Mouse (Mus musculus): ENCODE data around the gene Vrk2.

The Vrk2 gene

DNA sequence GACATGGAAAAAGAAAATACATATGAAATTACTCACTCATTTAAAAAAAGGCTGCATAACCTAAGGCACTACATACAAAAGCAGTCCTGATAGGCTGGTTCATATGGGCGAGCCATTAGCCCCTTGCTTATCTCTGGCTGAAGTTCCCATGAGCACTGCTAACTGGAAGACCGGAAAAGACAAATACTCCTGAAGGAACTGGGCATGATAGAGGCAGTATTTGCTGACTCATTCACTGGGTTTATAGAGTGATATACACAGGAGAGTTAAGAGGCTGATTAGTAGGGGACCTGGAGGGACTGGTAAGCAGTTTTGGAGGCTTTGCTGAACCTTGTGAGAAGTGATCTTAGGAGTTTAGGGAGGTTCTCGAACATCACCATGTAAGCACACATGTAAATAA lies 42.2 kb downstream of the Vrk2 start:
- DNase-seq (ENCODE audit: low read depth, low spot score): no peak

DNA sequence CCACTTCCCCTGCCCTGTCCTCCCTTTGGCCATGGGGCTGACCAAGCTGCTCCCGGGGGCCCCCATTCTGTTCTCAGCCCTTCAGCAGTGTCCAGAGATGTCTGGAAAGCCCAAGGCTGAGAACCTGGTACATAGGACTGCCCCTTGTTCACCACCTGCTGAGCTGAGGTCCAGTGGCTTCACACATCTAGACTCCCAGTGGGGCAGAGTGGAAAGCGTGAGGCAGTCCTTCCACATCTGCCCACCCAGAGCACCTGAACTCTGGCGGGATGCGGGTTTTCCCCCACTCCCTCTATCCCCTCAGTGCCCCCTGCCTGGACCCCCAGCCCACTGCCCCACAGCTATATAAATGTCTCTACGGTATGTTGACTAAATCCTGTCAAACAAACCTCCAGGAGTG lies 56.0 kb downstream of the Vrk2 start:
- DNase-seq (ENCODE audit: low read depth, low spot score): no peak

DNA sequence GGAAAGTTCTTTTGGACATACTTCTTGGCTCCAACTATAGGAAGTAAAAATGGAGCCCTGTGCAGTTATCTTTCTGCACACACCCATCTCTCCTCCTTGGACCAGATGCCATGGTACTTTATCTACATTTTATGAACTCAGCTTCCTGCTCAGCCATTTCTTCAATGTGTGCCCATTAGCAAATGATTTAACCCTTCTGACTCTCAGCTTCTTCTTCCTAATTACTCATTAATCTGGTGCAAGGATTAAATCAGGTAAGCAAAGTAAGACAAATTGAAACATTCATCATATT lies 60.0 kb downstream of the Vrk2 start:
- DNase-seq (ENCODE audit: low read depth, low spot score): no peak

DNA sequence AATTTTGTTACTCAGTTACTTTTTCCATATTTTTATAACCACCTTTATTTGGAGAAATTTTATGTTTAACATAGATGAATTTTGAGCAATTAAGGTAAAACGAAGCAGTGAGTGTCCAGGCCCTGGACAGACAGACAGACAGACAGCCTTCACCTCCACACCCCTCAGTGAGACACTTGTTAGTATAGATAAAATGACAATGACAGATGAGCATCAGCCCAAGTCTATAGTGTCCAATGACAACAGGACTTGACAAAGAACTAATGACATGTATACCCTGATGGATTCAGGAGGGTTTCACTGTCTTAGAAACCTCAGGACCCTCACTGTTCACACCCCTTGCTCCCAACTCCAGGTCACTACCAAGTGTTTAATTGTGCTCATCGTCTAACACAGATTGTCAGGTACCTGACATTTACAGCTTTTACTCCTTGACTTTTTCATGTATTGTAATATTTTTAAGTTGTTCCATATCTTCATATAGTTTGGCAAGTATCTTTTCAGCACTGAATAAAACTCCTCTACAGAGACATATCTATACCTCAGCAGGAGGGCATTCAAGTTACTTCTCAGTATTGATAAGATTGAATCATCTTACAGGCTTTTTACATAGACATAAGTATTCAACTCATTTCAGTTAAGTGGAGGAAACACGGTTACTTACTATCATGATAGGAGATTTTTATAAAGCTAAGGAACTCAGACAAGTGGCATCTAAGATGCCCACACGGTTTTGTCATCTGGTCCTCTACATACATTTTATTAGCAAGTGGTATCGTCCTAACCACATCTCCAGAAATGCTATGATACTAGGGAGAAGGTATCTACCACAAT lies 60.6 kb downstream of the Vrk2 start:
- no peak for DNase-seq (ENCODE audit: low read depth, low spot score)

DNA sequence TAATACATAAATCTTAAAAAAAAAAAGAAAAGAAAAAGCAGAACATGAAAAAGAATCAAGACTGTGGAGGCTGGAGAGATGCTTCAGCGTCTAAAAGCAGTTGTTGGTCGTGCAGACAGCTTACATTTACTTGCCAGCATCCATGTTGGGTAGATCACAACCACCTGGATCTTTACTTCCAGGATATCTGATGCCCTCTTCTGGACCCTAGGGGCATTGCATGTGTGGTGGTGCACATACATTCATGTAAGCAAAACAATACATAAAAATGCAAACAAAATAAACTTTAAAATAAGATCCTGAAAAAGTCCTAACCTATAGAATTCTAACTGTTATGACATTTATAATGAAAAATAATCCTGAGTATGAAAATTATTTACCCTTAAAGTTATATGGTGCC lies 66.9 kb downstream of the Vrk2 start:
- DNase-seq (ENCODE audit: low read depth, low spot score): no peak

DNA sequence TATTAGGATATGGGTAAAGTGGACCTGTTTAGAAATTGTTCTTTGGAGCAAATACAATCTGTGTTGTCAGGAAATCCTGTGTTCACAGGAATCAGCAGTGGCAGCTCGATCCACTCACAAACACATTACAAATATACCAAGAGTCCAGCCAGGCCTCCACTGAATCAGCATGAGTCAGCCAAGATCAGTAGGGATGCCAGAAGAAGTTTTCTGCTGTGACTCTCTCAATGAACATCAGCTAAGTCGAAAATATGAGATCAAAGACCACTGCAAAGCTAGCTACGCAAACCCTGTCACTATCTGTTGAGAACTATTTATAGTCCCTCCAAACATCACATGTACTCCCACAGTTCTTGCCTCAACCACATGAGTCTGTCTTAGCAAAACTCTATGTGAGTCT lies 74.8 kb downstream of the Vrk2 start:
- DNase-seq (ENCODE audit: low read depth, low spot score): no peak

DNA sequence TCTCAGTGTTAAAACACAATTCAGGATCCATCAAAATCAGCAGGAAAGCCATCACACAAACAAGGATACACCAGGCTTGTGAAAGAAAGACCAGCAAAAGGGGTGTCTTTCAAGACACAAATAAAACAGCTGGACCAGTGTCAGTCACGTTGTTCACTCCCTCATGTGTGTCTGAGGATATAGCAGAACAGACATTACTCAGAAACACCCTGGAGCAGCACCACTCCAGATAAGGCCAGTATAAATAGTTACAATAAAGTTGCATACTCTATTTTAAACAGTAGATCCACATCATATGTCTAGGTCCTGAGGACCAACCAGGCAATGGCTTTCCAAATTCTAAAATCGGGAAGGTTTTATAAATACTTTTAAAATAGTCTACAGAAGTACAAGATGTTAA lies 77.7 kb downstream of the Vrk2 start:
- DNase-seq (ENCODE audit: low read depth, low spot score): no peak

DNA sequence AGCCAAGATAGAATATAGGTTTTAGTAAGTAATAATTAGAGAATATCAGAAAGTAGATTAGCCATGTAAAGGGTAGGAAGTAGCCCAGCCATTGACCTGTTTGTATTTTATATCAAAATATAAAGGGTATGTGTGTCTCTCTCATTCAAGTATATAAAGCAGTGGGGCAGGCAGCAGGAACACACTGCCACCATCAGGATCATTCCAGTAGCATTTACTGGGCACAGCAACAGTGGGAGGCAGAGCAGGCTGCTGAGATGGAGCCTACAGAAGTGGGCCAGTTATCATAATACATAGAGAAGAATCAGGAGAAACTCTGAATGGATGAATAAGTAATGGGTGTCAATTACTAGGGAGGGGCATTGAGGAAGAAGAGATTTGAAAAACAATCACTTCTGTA lies 80.1 kb downstream of the Vrk2 start:
- no peak for DNase-seq (ENCODE audit: low read depth, low spot score)

DNA sequence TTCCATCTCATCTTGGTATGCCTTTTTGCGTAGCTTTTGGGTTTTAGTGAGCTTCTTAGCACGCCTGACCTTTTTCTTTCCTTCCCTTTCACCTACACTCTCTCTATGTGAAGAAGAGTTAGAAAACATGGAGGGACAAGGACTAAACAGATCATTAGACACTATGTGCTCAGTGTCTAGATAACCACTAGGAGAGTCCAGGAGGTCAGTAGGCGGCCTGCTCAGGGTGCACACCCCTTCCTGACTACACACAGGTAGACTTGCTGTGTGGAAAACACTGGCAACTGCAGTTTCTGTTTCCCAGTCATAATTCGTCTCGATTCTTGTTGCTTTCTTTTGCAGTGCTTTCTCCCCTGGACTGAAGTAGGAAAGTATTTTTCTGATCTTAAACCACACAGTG lies 97.8 kb downstream of the Vrk2 start:
- DNase-seq (ENCODE audit: low read depth, low spot score): no peak

DNA sequence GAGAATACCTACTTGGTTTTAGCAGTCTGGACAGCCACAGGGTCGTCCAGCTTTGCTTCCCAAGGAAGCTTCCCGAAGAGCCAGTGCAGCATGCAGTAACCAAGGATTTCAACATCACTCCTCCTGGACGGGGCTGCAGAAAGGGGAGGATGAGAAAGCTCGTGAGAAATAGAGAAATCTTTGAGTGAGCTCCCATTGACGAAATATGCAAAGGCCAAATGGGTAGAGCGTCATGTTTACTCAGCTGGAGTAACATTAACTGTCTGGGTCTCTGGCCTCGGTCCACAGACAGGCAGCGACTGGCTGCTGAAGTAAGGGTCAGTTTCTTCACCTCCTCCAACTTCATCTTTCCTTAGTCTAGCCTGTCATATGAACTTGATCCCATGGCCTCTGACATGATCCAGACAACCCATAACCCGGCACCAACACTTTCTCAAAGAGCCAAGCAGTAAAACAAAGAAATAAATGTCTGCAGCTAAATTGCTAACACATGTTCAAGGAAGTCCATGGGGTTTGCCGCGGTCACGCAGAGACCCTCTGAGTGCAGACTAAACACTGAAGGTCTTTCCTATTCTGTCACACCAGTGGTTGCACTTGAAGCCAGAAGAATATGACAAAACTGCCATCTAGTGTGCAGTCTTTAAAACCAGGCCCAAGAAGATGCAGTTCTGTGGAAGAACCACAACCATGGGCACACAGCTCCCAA lies 103.9 kb downstream of the Vrk2 start:
- DNase-seq (ENCODE audit: low read depth, low spot score): peak; percentile 67

DNA sequence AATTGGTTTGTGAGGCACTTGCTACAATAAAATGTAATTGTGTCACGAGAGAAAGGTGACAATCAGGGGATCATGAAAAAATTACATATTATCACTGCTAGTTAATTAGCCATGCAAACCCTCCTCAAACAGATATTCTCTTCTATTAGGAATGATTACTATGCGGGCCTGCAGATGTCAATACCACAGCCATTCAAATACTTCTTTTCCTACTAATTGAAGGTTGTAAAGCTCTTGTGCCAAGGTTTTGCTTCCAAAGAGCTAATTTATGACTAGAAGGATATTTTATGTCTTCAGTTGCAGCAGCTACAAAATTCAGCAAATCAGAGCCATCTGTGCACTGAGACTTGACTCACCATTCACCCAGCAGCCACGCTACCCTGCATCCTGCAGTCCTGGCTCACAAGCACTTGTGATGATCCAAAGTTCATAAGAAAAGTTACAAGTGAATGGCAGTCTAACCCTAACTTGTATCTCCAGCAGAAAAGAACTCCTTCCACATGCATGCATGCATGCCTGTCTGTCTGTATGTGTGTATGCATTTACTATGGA lies 112.0 kb downstream of the Vrk2 start:
- no peak for DNase-seq (ENCODE audit: low read depth, low spot score)

DNA sequence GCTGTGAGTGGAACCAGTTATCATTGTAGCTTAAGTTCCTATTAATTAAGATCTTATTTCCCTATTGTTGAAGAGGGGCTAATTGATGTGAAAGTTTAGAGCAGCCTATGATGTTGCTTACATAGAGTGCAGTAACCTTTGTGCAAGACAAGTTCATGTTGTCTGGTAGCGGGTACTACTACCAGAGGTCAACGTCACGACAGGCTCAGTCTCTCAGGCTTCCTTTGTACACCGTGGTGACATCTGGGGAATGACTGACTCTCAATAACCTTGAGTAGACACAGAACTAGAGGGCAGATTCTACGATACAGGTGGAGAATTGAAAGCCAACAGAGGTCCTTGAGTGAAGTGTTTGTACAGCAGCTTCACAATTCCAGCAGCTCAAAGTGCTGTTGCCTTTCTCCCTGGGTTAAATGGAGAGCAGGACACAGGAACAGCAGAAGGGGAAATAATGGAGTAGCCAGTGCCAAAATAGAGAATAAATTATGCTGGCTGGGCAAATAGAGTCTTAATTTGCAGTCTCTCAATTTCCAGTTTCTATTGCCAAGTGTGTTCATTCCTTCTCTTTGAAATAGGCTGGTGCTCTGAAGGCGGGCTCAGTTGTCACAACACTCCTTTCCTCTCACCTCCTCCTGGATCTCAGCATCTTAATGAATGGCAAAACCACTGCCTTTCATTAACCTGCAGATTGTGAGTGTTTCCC lies 116.6 kb downstream of the Vrk2 start:
- DNase-seq (ENCODE audit: low read depth, low spot score): no peak

DNA sequence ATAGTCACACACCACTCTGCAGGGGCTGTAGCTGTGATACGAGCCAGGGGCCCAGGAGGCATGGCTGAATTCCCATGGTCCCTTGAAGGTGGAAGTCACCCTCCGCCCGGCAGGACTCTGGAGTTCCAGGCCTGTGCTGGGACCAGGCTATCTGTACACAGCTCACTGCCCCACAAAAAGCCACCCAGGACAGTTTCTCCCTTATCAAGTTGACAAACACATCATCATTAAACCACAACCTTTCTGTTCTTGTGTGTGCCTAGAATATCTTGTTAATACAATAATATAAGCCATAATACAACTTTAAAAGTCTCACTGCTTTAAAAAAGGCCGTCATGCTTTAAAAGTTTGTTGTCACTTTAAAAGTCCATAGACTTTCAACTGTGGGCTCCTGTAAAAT lies 139.7 kb downstream of the Vrk2 start:
- DNase-seq (ENCODE audit: low read depth, low spot score): no peak

DNA sequence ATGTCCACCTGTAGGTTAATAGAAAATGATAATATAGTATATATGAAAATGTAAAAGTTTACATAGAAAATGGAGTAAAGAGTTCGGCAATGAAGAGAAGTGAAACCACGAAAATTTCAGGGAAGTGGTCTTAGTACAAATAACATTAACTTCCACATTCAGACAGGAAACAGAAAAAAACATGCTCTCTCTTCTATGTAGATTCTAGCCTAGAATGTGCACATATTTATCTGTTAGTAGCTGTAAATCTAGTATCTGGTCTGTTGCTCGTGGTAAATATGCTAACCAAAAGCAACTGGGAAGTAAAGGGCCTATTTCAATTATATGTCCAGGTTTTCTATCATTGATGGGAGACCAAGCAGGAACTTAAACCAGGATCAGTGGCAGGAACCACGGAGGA lies 141.1 kb downstream of the Vrk2 start:
- DNase-seq (ENCODE audit: low read depth, low spot score): no peak

DNA sequence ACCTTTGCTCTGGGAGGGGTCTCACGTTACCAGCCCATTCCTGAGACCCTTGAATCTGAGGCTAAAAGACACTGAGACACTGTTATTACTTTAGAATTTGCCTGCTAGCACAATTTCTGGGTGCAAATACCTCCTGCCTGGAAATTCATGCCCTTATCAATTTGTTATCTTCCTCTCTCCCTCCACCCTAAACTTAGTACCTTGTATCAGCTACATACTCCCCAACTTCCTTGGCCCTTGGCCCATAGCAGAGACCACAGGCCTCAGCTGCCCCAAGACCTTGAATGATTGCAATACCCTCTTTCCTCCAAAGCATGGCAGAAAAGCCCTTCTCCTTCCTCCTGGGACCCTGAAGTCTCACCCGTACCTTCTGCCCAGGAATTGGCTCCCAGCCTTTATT lies 142.6 kb downstream of the Vrk2 start:
- DNase-seq (ENCODE audit: low read depth, low spot score): no peak

DNA sequence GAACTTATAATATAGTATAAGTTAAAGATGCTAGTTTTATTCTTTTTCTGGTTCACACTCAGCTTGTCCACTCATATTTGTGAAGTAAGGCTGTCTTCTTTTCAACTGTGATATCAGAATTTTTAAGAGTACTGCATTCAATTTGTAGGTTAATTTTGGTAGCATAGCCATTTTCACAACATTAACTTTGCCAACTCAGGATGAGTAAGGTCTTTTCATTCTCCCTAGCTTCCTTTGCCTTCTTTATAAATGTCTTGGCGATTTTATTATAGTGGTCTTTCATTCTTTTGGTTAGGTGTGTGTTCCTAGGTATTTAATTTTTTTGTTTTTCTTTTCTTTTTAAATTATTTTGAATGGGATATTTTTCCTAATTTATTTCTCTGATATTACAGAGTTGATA lies 143.2 kb downstream of the Vrk2 start:
- no peak for DNase-seq (ENCODE audit: low read depth, low spot score)

DNA sequence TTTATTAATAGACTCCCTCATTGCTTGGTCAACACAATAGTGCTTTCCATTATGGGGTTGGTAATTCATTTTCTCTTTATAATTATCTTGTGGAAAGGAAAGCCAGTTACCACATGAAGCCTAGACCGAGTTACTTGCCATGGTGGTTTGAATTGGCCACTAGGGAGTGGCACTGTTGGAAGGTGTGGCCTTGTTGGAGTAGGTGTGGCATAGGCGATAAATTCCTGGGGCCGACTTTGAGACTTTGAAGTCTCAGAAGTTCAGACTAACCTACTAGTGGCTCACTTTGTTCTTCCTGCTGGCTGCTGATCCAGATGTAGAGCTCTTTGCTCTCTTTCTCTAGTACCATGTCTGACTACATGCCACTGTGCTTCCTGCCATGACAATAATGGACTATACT lies 144.0 kb downstream of the Vrk2 start:
- no peak for DNase-seq (ENCODE audit: low read depth, low spot score)

DNA sequence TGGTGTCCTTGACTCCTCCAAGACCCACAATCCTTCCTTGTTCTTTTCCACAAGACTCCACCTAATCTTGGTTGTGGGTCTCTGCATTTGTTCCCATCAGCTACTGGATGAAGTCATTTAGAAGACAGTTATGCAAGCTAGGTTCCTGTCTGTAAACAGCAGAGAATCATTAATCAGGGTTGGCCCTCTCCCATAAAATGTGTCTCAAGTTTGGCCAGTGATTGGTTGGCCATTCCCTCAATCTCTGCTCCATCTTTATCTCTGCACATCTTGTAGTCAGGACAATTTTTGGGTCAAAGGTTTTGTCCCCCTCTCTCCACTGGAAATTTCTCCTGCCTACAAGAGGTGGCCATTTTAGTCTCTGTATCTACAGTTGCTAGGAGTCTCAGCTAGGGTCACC lies 149.4 kb downstream of the Vrk2 start:
- no peak for DNase-seq (ENCODE audit: low read depth, low spot score)

DNA sequence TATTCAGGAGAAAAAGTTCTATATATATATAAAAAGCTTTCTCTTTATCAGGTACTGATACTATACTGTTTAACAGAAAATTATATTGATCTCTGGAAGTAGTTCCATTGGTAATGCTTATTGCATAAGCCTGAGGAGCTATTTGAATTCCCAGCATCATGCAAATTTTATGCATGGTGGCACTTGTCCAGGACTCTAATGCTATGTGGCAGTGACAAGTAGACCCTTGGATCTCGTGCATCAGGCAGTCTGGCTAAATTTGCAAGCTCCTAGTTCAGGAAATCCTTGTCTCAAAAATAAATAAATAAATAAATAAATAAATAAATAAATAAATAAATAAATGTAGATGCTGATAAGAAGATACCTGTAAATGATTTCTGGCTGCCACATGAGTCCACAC lies 152.7 kb downstream of the Vrk2 start:
- no peak for DNase-seq (ENCODE audit: low read depth, low spot score)

DNA sequence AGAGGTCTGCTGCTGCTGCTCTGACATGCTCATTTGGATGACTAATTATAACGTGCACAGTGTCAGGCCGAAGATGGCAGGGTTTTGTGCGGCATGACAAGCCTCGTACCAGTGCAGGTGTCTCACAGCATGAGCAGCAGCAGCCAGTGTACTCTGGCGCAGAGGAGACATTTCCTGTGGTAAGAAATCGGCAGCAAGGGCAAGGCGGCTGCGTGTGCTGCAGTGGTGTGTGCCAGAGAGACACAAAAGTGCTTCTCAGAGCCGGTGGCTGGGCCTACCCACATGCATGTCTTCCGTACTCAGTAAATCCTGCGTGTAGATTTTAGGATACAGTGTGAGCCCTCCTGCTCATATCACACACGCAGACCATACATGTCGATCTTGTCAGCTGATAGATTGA lies 156.0 kb downstream of the Vrk2 start:
- DNase-seq (ENCODE audit: low read depth, low spot score): no peak

DNA sequence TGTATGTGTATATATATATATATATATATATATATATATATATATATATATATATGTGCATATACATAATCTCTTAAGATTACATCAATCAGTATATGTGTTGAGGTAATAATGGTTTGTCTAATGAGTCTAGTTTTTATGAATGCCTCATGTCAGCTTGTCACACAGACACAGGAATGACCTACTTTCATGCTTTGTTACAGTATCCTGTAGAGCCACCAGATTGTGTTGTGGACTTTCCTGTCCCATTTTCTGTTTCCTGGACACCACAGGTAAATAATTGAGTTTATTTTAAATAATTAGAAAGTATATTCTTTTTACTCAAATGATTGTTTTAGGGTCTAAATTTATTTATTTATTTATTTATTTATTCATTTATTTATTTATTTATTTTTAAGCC lies 159.6 kb downstream of the Vrk2 start:
- DNase-seq (ENCODE audit: low read depth, low spot score): no peak

DNA sequence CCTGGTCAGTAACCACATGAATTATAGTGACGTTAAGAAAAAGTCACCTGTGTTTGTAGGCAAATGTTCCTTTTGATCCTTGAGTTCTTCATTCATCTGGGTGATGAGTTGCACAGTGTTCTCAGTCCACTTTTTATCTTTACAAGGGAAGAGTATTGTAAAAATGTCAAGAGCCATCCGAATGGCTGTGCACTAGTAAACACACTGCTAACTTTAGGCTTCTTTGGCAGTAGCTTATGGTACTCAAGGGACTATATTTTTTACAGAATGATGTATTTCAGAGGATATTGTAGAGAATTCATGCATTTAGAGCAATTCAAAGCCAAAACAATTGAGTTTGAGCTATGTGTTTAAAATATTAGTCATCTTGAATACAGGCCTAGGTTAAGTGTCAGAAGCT lies 172.3 kb downstream of the Vrk2 start:
- DNase-seq (ENCODE audit: low read depth, low spot score): no peak

All from embryo, embryonic 11.5 days (tissue).